Mouse (Mus musculus) kidney, adult 2 months (tissue): ENCODE results near the gene Dmd.
A peak's percentile ranks its signal among the peaks of the same experiment; 100 is the strongest.
"Not testable (repeated sequence)": the region's sequence is repeated elsewhere in the genome, so short reads cannot be mapped to it uniquely, and the experiment has no call there.

Experiments used
- CTCF ChIP-seq: fragments of 200-500 bp; conservative IDR thresholded peaks from 2 replicates; pipeline ENCODE4 v1.5.1; 2011; ENCODE audit warnings: low read depth, mild to moderate bottlenecking, control low read depth, low read length, moderate library complexity, mixed read lengths; ENCODE audit not compliant: insufficient read depth, insufficient read length
- POLR2A ChIP-seq: fragments of 200-500 bp; IDR thresholded peaks from one replicate; pipeline ENCODE4 v1.6.1; 2011; ENCODE audit warnings: low read depth, low read length, control low read depth

GRCm38 (mm10) chrX:83875389-83875788 is 926.7 kb downstream of the Dmd start:
- peak; percentile 20; the same call in 1 of the 2 replicates for TF ChIP-seq CTCF
- TF ChIP-seq POLR2A: not testable (repeated sequence)
